Mouse (Mus musculus) limb, embryonic 14.5 days (tissue): ENCODE results near the gene Elf5. TPM values are rescaled to one million over a fixed set of nuclear protein-coding genes. Genes with fewer than 3 reads are reported as not detected.

Source experiments
- ATAC-seq: fragments of 200-750 bp; cut with Nextera tagmentation; 2 replicates; pipeline ENCODE4 v1.8.0; 2017; ENCODE audit warnings: low read depth, moderate number of reproducible peaks, moderate TSS enrichment; ENCODE audit not compliant: low FRiP score
- DNase-seq: peaks from one replicate; pipeline ENCODE4 v3.0.0-alpha.2; 2015; ENCODE audit warnings: low spot score
- H3K27ac ChIP-seq: fragments of 300-500 bp; sonication (generic); replicated peaks from 2 replicates; pipeline ENCODE4 v1.5.1; 2014; ENCODE audit warnings: low read depth, mild to moderate bottlenecking, low read length, moderate library complexity, mixed read lengths
- H3K27me3 ChIP-seq: fragments of 300-500 bp; sonication (generic); 2 replicates; pipeline ENCODE4 v1.6.1; 2014; ENCODE audit warnings: low read length, mixed read lengths; ENCODE audit not compliant: control insufficient read depth, insufficient read depth
- H3K36me3 ChIP-seq: fragments of 300-500 bp; sonication (generic); 2 replicates; pipeline ENCODE4 v1.6.1; 2014; ENCODE audit warnings: mild to moderate bottlenecking, low read length, moderate library complexity, mixed read lengths; ENCODE audit not compliant: control insufficient read depth, insufficient read depth
- H3K4me1 ChIP-seq: fragments of 300-500 bp; sonication (generic); 2 replicates; pipeline ENCODE4 v1.6.1; 2014; ENCODE audit warnings: antibody characterized with exemption, low read length, mixed read lengths; ENCODE audit not compliant: control insufficient read depth, insufficient read depth
- H3K4me2 ChIP-seq: fragments of 300-500 bp; sonication (generic); replicated peaks from 2 replicates; pipeline ENCODE4 v1.6.1; 2014; ENCODE audit warnings: low read depth, mild to moderate bottlenecking, low read length, moderate library complexity; ENCODE audit not compliant: severe bottlenecking
- H3K4me3 ChIP-seq: fragments of 300-500 bp; sonication (generic); replicated peaks from 2 replicates; pipeline ENCODE4 v1.5.1; 2014; ENCODE audit warnings: low read length
- H3K9ac ChIP-seq: fragments of 300-500 bp; sonication (generic); 2 replicates; pipeline ENCODE4 v1.6.1; 2014; ENCODE audit warnings: mild to moderate bottlenecking, low read depth, low read length, moderate library complexity; ENCODE audit not compliant: severe bottlenecking
- H3K9me3 ChIP-seq: fragments of 300-500 bp; sonication (generic); 2 replicates; pipeline ENCODE4 v1.6.1; 2016; ENCODE audit warnings: low read length; ENCODE audit not compliant: control insufficient read depth
- POLR2A ChIP-seq: fragments of 200-500 bp; IDR thresholded peaks from 2 replicates; pipeline ENCODE4 v1.8.0; 2012; ENCODE audit warnings: inconsistent platforms, mild to moderate bottlenecking, moderate library complexity, borderline replicate concordance; ENCODE audit not compliant: insufficient read depth, insufficient read length; ENCODE audit errors: extremely low read depth
- WGBS: fragments of 180-500 bp; shearing (Covaris S2); extraction: QIAGEN DNeasy Blood & Tissue Kit; methylation state at CpG from one replicate; pipeline ENCODE4 v1.1.7; 2014; 5-methylcytosine and 5-hydroxymethylcytosine counted together
- polyA plus RNA-seq, 2 experiments: library from polyadenylated mRNA; depleted of rRNA in 1 of 2; stranded (reverse) in 1 of 2; unstranded in 1 of 2; fragments of >200 nt; fragmentation: Nextera tagmentation in 1 of 2; extraction: Ambion mirVana in 1 of 2; gene quantifications; 2 replicates each; pipeline versions ENCODE4 v1.2.1 to v1.2.3; 2012 to 2014

The Elf5 gene
- polyA plus RNA-seq, 2 experiments = 0.41 to 2.0 TPM

GRCm38 (mm10) chr2:103484617-103485401 lies 73.3 kb downstream of the Elf5 start, which contains the start of gene Cat:
Gene Cat, minus strand, starts transcription at chr2:103485160.
- Histone ChIP-seq H3K4me2 (peak within 1 kb of the TSS; percentile 73), H3K4me1 (peaks cover 5% of the 10 kb centered on the region; the same call in 1 of the 2 replicates), H3K9me3 (no peaks in the 10 kb centered on the region), H3K27me3 (no peaks in the 10 kb centered on the region), H3K9ac (peak within 1 kb of the TSS; percentile 83), H3K27ac (peak within 1 kb of the TSS; percentile 97), H3K4me3 (peak within 1 kb of the TSS; percentile 81), H3K36me3 (no peaks in the 10 kb centered on the region)
- peak; percentile 98 for DNase-seq
- TF ChIP-seq POLR2A = peak; percentile 80; the same call in 1 of the 2 replicates
- ATAC-seq = peak; percentile 99
- WGBS = under 1% methylated on average over 41 of the region's 41 CpGs

GRCm38 (mm10) chr2:103492526-103492925 lies 81.0 kb downstream of the Elf5 start:
- TF ChIP-seq POLR2A = no peak
- H3K9me3 ChIP-seq = no peaks in the 10 kb centered on the region
- 87% methylated on average over 4 of the region's 4 CpGs for WGBS
- ATAC-seq (no peak), DNase-seq (no peak)
- H3K9ac ChIP-seq = no peak overlapping the region
- H3K27me3 ChIP-seq = no peaks in the 10 kb centered on the region
- no peak overlapping the region for H3K27ac ChIP-seq
- H3K4me2 ChIP-seq = no peak overlapping the region
- H3K36me3 ChIP-seq = no peaks in the 10 kb centered on the region
- no peak overlapping the region for H3K4me3 ChIP-seq
- H3K4me1 ChIP-seq = no peaks in the 10 kb centered on the region

- Histone ChIP-seq H3K27me3 (no peaks in the 10 kb centered on the region), H3K9me3 (no peaks in the 10 kb centered on the region), H3K4me3 (no peak overlapping the region), H3K27ac (no peak overlapping the region), H3K4me1 (no peaks in the 10 kb centered on the region), H3K9ac (no peak overlapping the region), H3K4me2 (no peak overlapping the region), H3K36me3 (no peaks in the 10 kb centered on the region)
- DNase-seq = no peak
- no peak for ATAC-seq
- 80% methylated on average over 4 of the region's 4 CpGs for WGBS
- no peak for TF ChIP-seq POLR2A
Measured at GRCm38 (mm10) chr2:103493827-103494226, 82.3 kb downstream of the Elf5 start.

- TF ChIP-seq POLR2A = no peak
- no peaks in the 10 kb centered on the region for H3K36me3 ChIP-seq
- no peak overlapping the region for H3K4me2 ChIP-seq
- H3K4me3 ChIP-seq = no peak overlapping the region
- no peaks in the 10 kb centered on the region for H3K27me3 ChIP-seq
- no peak overlapping the region for H3K9ac ChIP-seq
- H3K9me3 ChIP-seq = no peaks in the 10 kb centered on the region
- H3K4me1 ChIP-seq = no peaks in the 10 kb centered on the region
- DNase-seq (no peak), ATAC-seq (no peak)
- H3K27ac ChIP-seq = no peak overlapping the region
- 75% methylated on average over 6 of the region's 6 CpGs for WGBS
Measured at GRCm38 (mm10) chr2:103495633-103496418, 84.3 kb downstream of the Elf5 start.

Other genes with a start within 250 kb of the Elf5 start
- 0.35 and 0.50 TPM in 2 replicates for gene Ehf, start 108.4 kb upstream of the Elf5 start, polyA plus RNA-seq (2012; rRNA removed)
- 0.30 and 0.58 TPM in 2 replicates for gene Ehf, start 108.4 kb upstream of the Elf5 start, polyA plus RNA-seq (2014; fragmentation: Nextera tagmentation; extraction: Ambion mirVana)
- gene Cat, start 73.5 kb downstream of the Elf5 start, polyA plus RNA-seq (2012; rRNA removed) = 53.9 and 56.3 TPM in 2 replicates
- gene Cat, start 73.5 kb downstream of the Elf5 start, polyA plus RNA-seq (2014; fragmentation: Nextera tagmentation; extraction: Ambion mirVana) = 82.3 and 83.2 TPM in 2 replicates
- 22.7 and 32.9 TPM in 2 replicates for gene Abtb2, start 154.6 kb downstream of the Elf5 start, polyA plus RNA-seq (2012; rRNA removed)
- 15.6 and 16.0 TPM in 2 replicates for gene Abtb2, start 154.6 kb downstream of the Elf5 start, polyA plus RNA-seq (2014; fragmentation: Nextera tagmentation; extraction: Ambion mirVana)